Mouse (Mus musculus) urinary bladder, adult 2 months (tissue): ENCODE results near the gene Ifitm7. TPM values are rescaled to one million over a fixed set of nuclear protein-coding genes. Genes with fewer than 3 reads are reported as not detected.

ENCODE experiments used
- DNase-seq: peaks from one replicate; pipeline ENCODE4 v3.0.0; 2022; ENCODE audit warnings: low spot score
- polyA plus RNA-seq: library from polyadenylated mRNA; depleted of rRNA; stranded (reverse); fragments of >200 nt; gene quantifications from 2 replicates; pipeline ENCODE4 v1.2.3, GENCODE M21; 2012; rRNA removed

The Ifitm7 gene
- not detected in 2 replicates for polyA plus RNA-seq

- no peak for DNase-seq
Observed at GRCm38 (mm10) chr16:13986574-13987478, at the start of gene Ifitm7, which contains the start of gene 2900011O08Rik. TSS of gene Ifitm7 (minus strand) at chr16:13986888. TSS of gene 2900011O08Rik (plus strand) at chr16:13986604.

- DNase-seq: no peak
Observed at GRCm38 (mm10) chr16:14033076-14033475, 46.4 kb upstream of the Ifitm7 start.

GRCm38 (mm10) chr16:14030650-14031049, 44.0 kb upstream of the Ifitm7 start:
- no peak for DNase-seq

- DNase-seq: no peak
Observed at GRCm38 (mm10) chr16:14029851-14030250, 43.2 kb upstream of the Ifitm7 start.

- no peak for DNase-seq
Observed at GRCm38 (mm10) chr16:14029072-14029471, 42.4 kb upstream of the Ifitm7 start.

GRCm38 (mm10) chr16:14025091-14025990, 38.7 kb upstream of the Ifitm7 start:
- no peak for DNase-seq

GRCm38 (mm10) chr16:14021166-14021822, 34.6 kb upstream of the Ifitm7 start:
- no peak for DNase-seq

GRCm38 (mm10) chr16:14017306-14017705, 30.6 kb upstream of the Ifitm7 start:
- DNase-seq: no peak

GRCm38 (mm10) chr16:14009966-14010365, 23.3 kb upstream of the Ifitm7 start:
- DNase-seq: no peak

- no peak for DNase-seq
Observed at GRCm38 (mm10) chr16:14008708-14009107, 22.0 kb upstream of the Ifitm7 start.

GRCm38 (mm10) chr16:14008081-14008480, 21.4 kb upstream of the Ifitm7 start:
- no peak for DNase-seq

GRCm38 (mm10) chr16:14005266-14005665, 18.6 kb upstream of the Ifitm7 start:
- DNase-seq: no peak

- DNase-seq: no peak
Observed at GRCm38 (mm10) chr16:14004726-14005125, 18.0 kb upstream of the Ifitm7 start.

- DNase-seq: no peak
Observed at GRCm38 (mm10) chr16:14004170-14004569, 17.5 kb upstream of the Ifitm7 start.

GRCm38 (mm10) chr16:14003386-14004130, 16.9 kb upstream of the Ifitm7 start:
- DNase-seq: no peak

GRCm38 (mm10) chr16:13994502-13994901, 7.8 kb upstream of the Ifitm7 start:
- DNase-seq: no peak

GRCm38 (mm10) chr16:13994076-13994475, 7.4 kb upstream of the Ifitm7 start:
- no peak for DNase-seq

- no peak for DNase-seq
Observed at GRCm38 (mm10) chr16:13992518-13993248, 6.0 kb upstream of the Ifitm7 start.

GRCm38 (mm10) chr16:13986197-13986573, 503 bp downstream of the Ifitm7 start:
- DNase-seq: no peak

- no peak for DNase-seq
Observed at GRCm38 (mm10) chr16:13983161-13983560, 3.5 kb downstream of the Ifitm7 start.
